Mouse (Mus musculus): ENCODE data around the gene Hoxa9. TPM values are rescaled to one million over a fixed set of nuclear protein-coding genes. Genes with fewer than 3 reads are reported as not detected.

Gene Hoxa9
- polyA plus RNA-seq, 1 experiment from 2014 or later = 0.16 TPM

DNA sequence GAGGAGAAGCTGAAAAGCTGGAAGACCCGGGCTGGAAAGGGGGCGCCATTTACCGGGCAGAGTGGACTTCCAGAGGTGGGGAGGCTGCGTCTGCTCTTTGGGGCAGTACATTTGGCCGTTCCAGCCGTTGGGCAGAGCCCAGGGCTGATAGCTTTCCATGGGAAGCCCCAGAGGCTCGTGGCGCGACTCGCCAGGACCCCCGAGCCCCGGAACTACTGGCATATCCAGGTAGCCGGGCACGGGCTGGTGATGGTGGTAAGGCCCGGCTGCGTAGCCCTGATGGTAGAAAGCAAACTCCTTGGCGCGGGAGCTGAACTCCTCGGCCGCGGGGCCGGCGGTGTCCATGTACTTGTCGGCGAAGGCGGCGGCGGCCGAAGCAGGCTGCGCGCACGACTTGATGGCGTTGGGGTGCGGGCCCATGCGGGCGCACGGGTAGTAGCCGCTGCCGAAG is 28.9 kb upstream of the Hoxa9 start:
- H3K36me3 ChIP-seq = no peaks in the 10 kb centered on the region
- ATAC-seq (ENCODE audit: borderline replicate concordance, extremely low read depth, low FRiP score, low TSS enrichment) = no peak
- peak overlapping the region; percentile 82 for H3K4me2 ChIP-seq
- H3K4me1 ChIP-seq = peaks cover 13% of the 10 kb centered on the region
- WGBS = under 1% methylated on average over 30 of the region's 39 CpGs
- H3K27ac ChIP-seq = no peak overlapping the region
- H3K9me3 ChIP-seq = no peaks in the 10 kb centered on the region
- H3K27me3 ChIP-seq = peaks cover 94% of the 10 kb centered on the region
- H3K9ac ChIP-seq = no peak overlapping the region
- H3K4me3 ChIP-seq = peak overlapping the region; percentile 43

DNA sequence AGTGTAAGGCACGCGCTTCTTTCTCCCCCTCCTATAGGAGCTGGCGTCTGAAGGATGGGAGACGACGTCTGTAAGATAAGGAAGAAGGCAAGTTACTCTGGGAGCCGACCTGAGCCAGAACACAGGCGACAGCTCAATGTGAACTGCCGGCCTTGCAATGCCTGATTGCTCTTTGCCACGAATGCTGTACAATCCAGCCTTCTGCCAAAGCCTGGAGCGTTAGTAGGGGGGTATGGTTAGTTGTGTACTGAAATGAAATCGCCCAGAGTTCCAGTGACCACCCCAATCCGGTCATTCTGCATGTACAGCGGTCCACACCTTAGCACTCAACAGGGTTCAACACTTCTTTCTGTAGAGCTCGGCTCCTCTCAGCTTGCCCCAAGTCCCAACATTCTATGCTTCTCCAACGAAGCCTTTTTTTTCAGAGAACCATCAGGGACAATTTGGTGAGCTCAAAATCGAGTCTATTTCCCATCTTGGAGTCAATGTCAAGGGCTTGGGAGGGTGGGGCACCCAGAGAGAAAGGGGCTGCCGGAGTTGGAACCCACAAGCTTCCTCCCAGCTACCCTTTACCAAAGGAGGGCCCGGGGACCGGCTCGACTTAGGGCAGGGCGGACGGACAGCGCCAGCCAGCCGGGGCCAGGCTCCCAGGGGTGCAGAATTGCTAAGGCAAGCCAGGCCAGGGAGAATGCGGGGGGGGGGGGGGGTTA is 28.3 kb upstream of the Hoxa9 start:
- no peak overlapping the region for H3K27ac ChIP-seq
- H3K9ac ChIP-seq = no peak overlapping the region
- 2% methylated on average over 24 of the region's 25 CpGs for WGBS
- H3K27me3 ChIP-seq = peaks cover 94% of the 10 kb centered on the region
- no peak for ATAC-seq (ENCODE audit: borderline replicate concordance, extremely low read depth, low FRiP score, low TSS enrichment)
- H3K4me2 ChIP-seq = no peak overlapping the region
- no peaks in the 10 kb centered on the region for H3K36me3 ChIP-seq
- H3K4me1 ChIP-seq = peaks cover 13% of the 10 kb centered on the region
- no peak overlapping the region for H3K4me3 ChIP-seq
- no peaks in the 10 kb centered on the region for H3K9me3 ChIP-seq

DNA sequence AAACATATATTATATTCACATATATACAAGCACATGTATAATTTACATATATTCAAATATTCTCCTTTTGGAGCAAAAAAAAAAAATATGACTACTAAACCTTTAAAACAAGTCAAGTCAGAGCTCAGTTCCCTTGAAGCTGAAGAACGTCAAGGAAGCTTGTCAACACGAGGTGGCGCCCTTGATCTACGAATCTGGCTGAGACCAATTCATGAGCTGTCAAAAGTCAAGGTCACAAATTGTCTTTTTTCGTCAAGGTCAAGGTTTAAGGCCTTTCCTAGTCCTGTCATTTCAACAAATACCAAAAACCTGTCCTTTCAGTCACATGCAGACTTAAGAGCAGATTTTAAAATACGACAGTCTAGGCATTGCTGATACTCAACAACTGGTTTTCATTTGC is 26.1 kb upstream of the Hoxa9 start:
- WGBS = under 1% methylated on average over 6 of the region's 6 CpGs
- no peak for ATAC-seq (ENCODE audit: borderline replicate concordance, extremely low read depth, low FRiP score, low TSS enrichment)
- Histone ChIP-seq H3K9ac (no peak overlapping the region), H3K9me3 (no peaks in the 10 kb centered on the region), H3K36me3 (no peaks in the 10 kb centered on the region), H3K4me2 (no peak overlapping the region), H3K4me3 (no peak overlapping the region), H3K27me3 (peaks cover 94% of the 10 kb centered on the region), H3K4me1 (peaks cover 19% of the 10 kb centered on the region), H3K27ac (no peak overlapping the region)

DNA sequence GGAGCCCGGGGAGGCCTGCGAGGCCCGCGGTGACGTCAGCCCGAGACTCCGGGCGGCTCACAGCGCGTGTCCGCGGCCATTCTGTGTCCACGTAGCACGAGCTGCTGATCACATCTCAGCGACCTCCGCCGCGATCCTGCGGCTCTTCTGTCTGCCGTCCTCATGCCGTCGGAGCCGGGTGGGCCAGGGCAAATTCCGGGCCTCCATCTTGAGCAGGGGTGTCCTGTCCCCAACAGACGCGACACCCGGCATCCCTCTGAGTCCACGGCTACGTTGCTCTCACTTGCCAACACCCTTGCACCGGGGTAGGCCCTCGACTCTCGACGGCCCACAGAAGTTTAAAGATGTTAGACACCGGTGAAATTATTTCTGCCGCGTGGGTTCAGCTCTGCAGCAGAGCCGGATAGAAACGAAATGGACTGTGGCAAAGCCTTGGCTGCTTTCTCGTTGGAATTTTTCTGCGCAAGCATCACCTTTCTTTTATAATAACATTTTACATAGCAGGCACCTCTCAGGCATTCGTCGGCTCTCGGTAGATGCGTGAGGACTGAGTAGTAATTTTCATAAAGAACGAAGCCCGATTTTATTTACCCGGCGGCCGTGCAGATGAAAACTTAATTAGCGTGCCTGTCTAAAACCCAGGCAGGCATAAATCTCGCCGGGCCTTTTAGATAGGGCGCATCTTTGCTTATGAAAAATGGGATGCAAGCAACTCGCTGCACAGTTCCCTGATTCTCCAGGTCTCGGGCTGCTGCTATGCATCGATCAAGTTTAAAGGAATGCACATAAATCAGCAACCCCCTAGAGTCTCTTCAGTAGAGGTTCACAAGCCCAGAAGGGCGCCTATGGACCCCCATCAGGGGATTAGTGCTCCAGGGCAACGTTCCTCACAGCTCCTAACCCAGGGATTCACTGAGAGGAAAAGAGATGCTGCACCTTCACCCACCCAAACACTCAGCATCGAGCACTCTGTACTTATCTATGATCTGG is 22.9 kb upstream of the Hoxa9 start:
- H3K4me2 ChIP-seq = 0 out of 2 replicates have a peak overlapping the region, but pooled peaks have one; percentile 2
- no peak overlapping the region for H3K9ac ChIP-seq

GRCm38 (mm10) chr6:52252775-52253376 is 22.0 kb upstream of the Hoxa9 start:
- Histone ChIP-seq H3K27ac (no peak overlapping the region), H3K27me3 (peaks cover 94% of the 10 kb centered on the region), H3K4me3 (no peak overlapping the region), H3K4me1 (peaks cover 10% of the 10 kb centered on the region), H3K36me3 (no peaks in the 10 kb centered on the region), H3K9ac (no peak overlapping the region), H3K9me3 (no peaks in the 10 kb centered on the region), H3K4me2 (no peak overlapping the region)
- WGBS = 2% methylated on average over 35 of the region's 35 CpGs
- no peak for ATAC-seq (ENCODE audit: borderline replicate concordance, extremely low read depth, low FRiP score, low TSS enrichment)

More for the DNA sequence above, 22.9 kb upstream of the Hoxa9 start:
- Histone ChIP-seq H3K9me3 (no peaks in the 10 kb centered on the region), H3K27me3 (peaks cover 94% of the 10 kb centered on the region), H3K4me3 (no peak overlapping the region), H3K27ac (no peak overlapping the region), H3K36me3 (no peaks in the 10 kb centered on the region), H3K4me1 (peaks cover 9% of the 10 kb centered on the region)
- ATAC-seq (ENCODE audit: borderline replicate concordance, extremely low read depth, low FRiP score, low TSS enrichment) = peak; percentile 23; the same call in 1 of the 2 replicates
- WGBS = 1% methylated on average over 59 of the region's 59 CpGs

DNA sequence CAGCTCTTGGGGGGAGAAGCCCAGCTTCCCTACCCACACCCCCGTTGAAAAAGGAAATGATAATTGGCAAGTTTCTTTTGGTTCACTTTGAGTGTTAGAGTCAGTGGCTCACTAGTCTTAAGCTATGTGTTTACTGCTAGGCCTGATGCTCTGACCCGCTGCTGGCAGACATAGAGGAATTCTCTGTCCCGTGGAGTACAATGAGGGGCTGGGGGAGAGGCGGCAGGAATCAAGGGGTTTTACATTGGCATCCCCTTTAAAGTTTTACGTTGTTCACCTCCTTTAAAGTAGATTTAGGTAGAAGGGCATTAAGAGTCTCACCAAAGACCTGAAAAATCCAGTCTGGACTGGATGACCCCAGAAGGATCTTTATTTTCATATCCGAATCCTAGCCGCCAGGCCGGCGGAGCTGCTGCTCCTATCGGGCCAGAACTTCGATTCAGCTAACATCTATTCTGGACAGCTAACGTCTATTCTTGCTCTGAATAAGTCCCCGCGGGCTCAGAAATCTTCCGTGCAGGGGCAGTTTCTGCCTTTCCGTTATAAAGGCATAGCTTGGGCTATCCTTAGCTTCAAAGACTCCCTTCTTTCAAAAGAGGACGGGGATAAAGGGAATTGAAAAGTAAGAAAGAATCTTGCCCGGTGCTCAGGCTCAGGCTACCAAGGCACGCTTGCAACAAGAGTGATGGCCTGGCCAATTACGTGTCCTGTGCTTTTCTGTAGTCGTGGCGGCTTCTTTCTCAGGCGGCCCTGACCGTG is 21.3 kb upstream of the Hoxa9 start:
- Histone ChIP-seq H3K4me2 (no peak overlapping the region), H3K9me3 (no peaks in the 10 kb centered on the region), H3K9ac (no peak overlapping the region), H3K27ac (no peak overlapping the region), H3K4me1 (peaks cover 10% of the 10 kb centered on the region), H3K36me3 (no peaks in the 10 kb centered on the region), H3K4me3 (no peak overlapping the region), H3K27me3 (peaks cover 95% of the 10 kb centered on the region)
- WGBS = 3% methylated on average over 24 of the region's 24 CpGs
- ATAC-seq (ENCODE audit: borderline replicate concordance, extremely low read depth, low FRiP score, low TSS enrichment) = no peak

GRCm38 (mm10) chr6:52251177-52251879 is 20.4 kb upstream of the Hoxa9 start:
- peaks cover 97% of the 10 kb centered on the region for H3K27me3 ChIP-seq
- WGBS = 7% methylated on average over 7 of the region's 7 CpGs

DNA sequence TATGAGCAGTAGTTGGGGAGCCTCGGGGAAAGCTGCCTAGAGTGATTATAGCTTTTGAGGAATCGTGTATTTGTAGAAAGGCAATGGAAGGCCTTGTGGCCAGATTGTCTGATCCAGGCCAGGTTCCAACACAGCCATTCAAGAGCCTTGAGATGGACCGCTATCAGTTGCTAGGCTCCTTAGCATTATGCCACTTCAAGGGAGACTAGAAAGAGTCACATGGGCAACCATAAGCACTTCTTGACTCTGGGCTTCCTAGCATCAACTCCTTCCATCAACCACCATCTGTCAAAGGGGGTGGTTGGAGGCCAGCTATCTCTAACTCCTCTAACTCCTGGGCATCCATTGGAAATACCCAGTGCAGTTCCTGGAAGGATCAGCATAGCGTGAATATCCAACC is 18.9 kb upstream of the Hoxa9 start:
- Histone ChIP-seq H3K36me3 (no peaks in the 10 kb centered on the region), H3K27ac (no peak overlapping the region), H3K4me2 (no peak overlapping the region), H3K27me3 (peaks cover 99% of the 10 kb centered on the region), H3K9ac (no peak overlapping the region), H3K4me3 (no peak overlapping the region), H3K4me1 (peaks cover 18% of the 10 kb centered on the region), H3K9me3 (no peaks in the 10 kb centered on the region)
- no peak for ATAC-seq (ENCODE audit: borderline replicate concordance, extremely low read depth, low FRiP score, low TSS enrichment)
- 4% methylated on average over 4 of the region's 4 CpGs for WGBS

More at GRCm38 (mm10) chr6:52251177-52251879, 20.4 kb upstream of the Hoxa9 start:
- Histone ChIP-seq H3K4me3 (no peak overlapping the region), H3K4me1 (peaks cover 10% of the 10 kb centered on the region), H3K4me2 (no peak overlapping the region), H3K36me3 (no peaks in the 10 kb centered on the region), H3K9ac (no peak overlapping the region), H3K27ac (no peak overlapping the region), H3K9me3 (no peaks in the 10 kb centered on the region)
- no peak for ATAC-seq (ENCODE audit: borderline replicate concordance, extremely low read depth, low FRiP score, low TSS enrichment)

DNA sequence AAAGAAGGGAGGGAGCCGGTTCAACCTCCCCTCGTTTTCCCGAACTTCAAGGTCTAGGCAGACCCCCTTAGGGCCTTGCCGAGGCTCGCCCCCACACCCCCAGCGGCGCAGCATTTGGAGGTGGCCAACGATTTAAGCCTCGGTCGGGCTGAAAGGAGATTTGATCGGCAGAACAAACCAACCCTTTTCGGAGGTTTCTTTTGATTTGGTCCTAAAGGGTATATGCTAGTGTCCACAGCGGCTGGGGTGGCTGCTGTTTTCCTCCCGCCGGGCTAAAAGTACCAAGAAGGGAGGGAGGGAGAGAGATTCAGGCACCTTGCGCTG is 18.5 kb upstream of the Hoxa9 start:
- peaks cover 99% of the 10 kb centered on the region for H3K27me3 ChIP-seq
- H3K27ac ChIP-seq = no peak overlapping the region
- no peaks in the 10 kb centered on the region for H3K9me3 ChIP-seq
- no peaks in the 10 kb centered on the region for H3K36me3 ChIP-seq
- no peak overlapping the region for H3K9ac ChIP-seq
- ATAC-seq (ENCODE audit: borderline replicate concordance, extremely low read depth, low FRiP score, low TSS enrichment) = no peak
- H3K4me3 ChIP-seq = 0 out of 2 replicates have a peak overlapping the region, but pooled peaks have one; percentile 4
- WGBS = 1% methylated on average over 16 of the region's 16 CpGs
- H3K4me2 ChIP-seq = no peak overlapping the region
- peaks cover 18% of the 10 kb centered on the region for H3K4me1 ChIP-seq

GRCm38 (mm10) chr6:52248638-52249414 is 17.9 kb upstream of the Hoxa9 start:
- Histone ChIP-seq H3K4me1 (peaks cover 18% of the 10 kb centered on the region), H3K9ac (no peak overlapping the region), H3K27ac (no peak overlapping the region), H3K36me3 (no peaks in the 10 kb centered on the region), H3K4me2 (no peak overlapping the region), H3K27me3 (peaks cover 99% of the 10 kb centered on the region), H3K4me3 (0 out of 2 replicates have a peak overlapping the region, but pooled peaks have one; percentile 4), H3K9me3 (no peaks in the 10 kb centered on the region)
- WGBS = 2% methylated on average over 27 of the region's 27 CpGs
- ATAC-seq (ENCODE audit: borderline replicate concordance, extremely low read depth, low FRiP score, low TSS enrichment) = no peak

All from lung, embryonic 15.5 days (tissue).